Mouse (Mus musculus) cerebellum, postnatal 25 days (tissue): Measurements from ENCODE around the gene Fras1.

ENCODE experiments used
- DNase-seq, 2 experiments: peaks; one replicate each; pipeline ENCODE4 v3.0.0; 2021; ENCODE audit warnings: mixed read lengths in 2 of 2

Fras1 gene

GRCm38 (mm10) chr5:96492497-96492896 is 118.7 kb downstream of the Fras1 start:
- DNase-seq, result no peak

GRCm38 (mm10) chr5:96494502-96495292 is 120.9 kb downstream of the Fras1 start:
- DNase-seq, result no peak

- DNase-seq, result no peak
Measured at GRCm38 (mm10) chr5:96498083-96498482, 124.3 kb downstream of the Fras1 start.

GRCm38 (mm10) chr5:96501783-96502182 is 128.0 kb downstream of the Fras1 start:
- DNase-seq, result no peak

GRCm38 (mm10) chr5:96502400-96502799 is 128.6 kb downstream of the Fras1 start:
- no peak for DNase-seq

GRCm38 (mm10) chr5:96511005-96511404 is 137.2 kb downstream of the Fras1 start:
- no peak for DNase-seq

- DNase-seq, result no peak
Measured at GRCm38 (mm10) chr5:96513327-96513726, 139.6 kb downstream of the Fras1 start.

GRCm38 (mm10) chr5:96515860-96516311 is 142.1 kb downstream of the Fras1 start:
- DNase-seq, result no peak

GRCm38 (mm10) chr5:96516329-96516728 is 142.6 kb downstream of the Fras1 start:
- DNase-seq, result no peak

- no peak for DNase-seq
Measured at GRCm38 (mm10) chr5:96521541-96521940, 147.8 kb downstream of the Fras1 start.

GRCm38 (mm10) chr5:96522909-96523409 is 149.2 kb downstream of the Fras1 start:
- DNase-seq, result no peak

- DNase-seq, result no peak
Measured at GRCm38 (mm10) chr5:96528296-96528695, 154.5 kb downstream of the Fras1 start.

GRCm38 (mm10) chr5:96530516-96530915 is 156.8 kb downstream of the Fras1 start:
- DNase-seq, result no peak

- no peak for DNase-seq
Measured at GRCm38 (mm10) chr5:96531962-96532361, 158.2 kb downstream of the Fras1 start.

- no peak for DNase-seq
Measured at GRCm38 (mm10) chr5:96536527-96536926, 162.8 kb downstream of the Fras1 start.

GRCm38 (mm10) chr5:96536937-96537336 is 163.2 kb downstream of the Fras1 start:
- no peak for DNase-seq

GRCm38 (mm10) chr5:96544112-96544511 is 170.4 kb downstream of the Fras1 start:
- no peak for DNase-seq

- no peak for DNase-seq
Measured at GRCm38 (mm10) chr5:96545994-96546393, 172.2 kb downstream of the Fras1 start.

- DNase-seq, result no peak
Measured at GRCm38 (mm10) chr5:96554940-96555679, 181.4 kb downstream of the Fras1 start.

GRCm38 (mm10) chr5:96558049-96558804 is 184.5 kb downstream of the Fras1 start:
- DNase-seq, result no peak

GRCm38 (mm10) chr5:96574586-96574985 is 200.8 kb downstream of the Fras1 start:
- no peak for DNase-seq

- no peak for DNase-seq
Measured at GRCm38 (mm10) chr5:96578705-96579104, 204.9 kb downstream of the Fras1 start.

GRCm38 (mm10) chr5:96579938-96580337 is 206.2 kb downstream of the Fras1 start:
- no peak for DNase-seq
